Mouse (Mus musculus) brain, embryonic 14.5 days (tissue): ENCODE data around the gene 2610301B20Rik.

ENCODE experiments used
- CTCF ChIP-seq: fragments of 200-500 bp; IDR thresholded peaks from 2 replicates; pipeline ENCODE4 v1.5.1; 2012; ENCODE audit warnings: inconsistent platforms, mild to moderate bottlenecking, moderate library complexity, borderline replicate concordance; ENCODE audit not compliant: insufficient read depth, insufficient read length; ENCODE audit errors: extremely low read depth
- POLR2A ChIP-seq: fragments of 200-500 bp; IDR thresholded peaks from 2 replicates; pipeline ENCODE4 v1.6.1; 2012; ENCODE audit warnings: mild to moderate bottlenecking, inconsistent platforms, borderline replicate concordance; ENCODE audit not compliant: poor library complexity, insufficient read depth, insufficient read length, severe bottlenecking; ENCODE audit errors: extremely low read depth

- TF ChIP-seq POLR2A, result no peak
- no peak for TF ChIP-seq CTCF
Measured at GRCm38 (mm10) chr4:10936766-10937165, 62.5 kb downstream of the 2610301B20Rik start.
